Mouse (Mus musculus) G1E (cell line): ENCODE measurements around the gene Hoxd11.

ENCODE experiments used
- CTCF ChIP-seq: IDR thresholded peaks from 2 replicates; pipeline ENCODE4 v1.5.1; 2012; ENCODE audit warnings: low read depth, low read length, inconsistent platforms, mixed read lengths
- GATA1 ChIP-seq: IDR thresholded peaks from 2 replicates; pipeline ENCODE4 v1.6.1; 2012; ENCODE audit warnings: borderline replicate concordance, low read length, inconsistent platforms, mixed read lengths
- POLR2AphosphoS5 ChIP-seq: IDR thresholded peaks from 2 replicates; pipeline ENCODE4 v1.6.1; 2012; ENCODE audit warnings: low read depth, low read length, inconsistent platforms; ENCODE audit not compliant: insufficient replicate concordance

GRCm38 (mm10) chr2:74654743-74655419 is 24.5 kb upstream of the Hoxd11 start:
- TF ChIP-seq GATA1 (no peak), CTCF (no peak), POLR2AphosphoS5 (no peak)
